9 mouse cellular contexts compared by ENCODE assay signal in genomic region chr6:125354352-125355151, GRCm38 (mm10). TPM values are rescaled to one million over a fixed set of nuclear protein-coding genes. Genes with fewer than 3 reads are reported as not detected.
A peak's percentile ranks its signal among the peaks of the same experiment; 100 is the strongest.
DNase-seq lines count a peak whose midpoint lies in the region; ATAC-seq and TF ChIP-seq lines count a peak whose summit lies in the region.
"Had no signal": no experiment of that assay in that cellular context is flagged by ENCODE, and none has a peak within 500 bp of the region (broad histone marks: within the 10 kb centered on the region; RNA-seq: fewer than 3 reads in every experiment).

No protein-coding gene starts in this region.

- peak overlapping the region; percentile 14; the same call in 1 of the 2 replicates for H3K4me3 ChIP-seq in kidney, embryonic 14.5 days (ENCODE audit: low read length)
- 0 out of 2 replicates have a peak overlapping the region, but pooled peaks have one; percentile 6 for H3K4me3 ChIP-seq in lung, postnatal 0 days (ENCODE audit: low read depth, low read length)
- H3K4me3 ChIP-seq: erythroblast, embryonic 14.5 days had no signal

- H3K36me3 ChIP-seq in kidney, embryonic 14.5 days (ENCODE audit: control insufficient read depth, insufficient read depth, low read length), result peaks cover 24% of the 10 kb centered on the region
- H3K36me3 ChIP-seq in lung, postnatal 0 days (ENCODE audit: insufficient read depth, low read length), result peaks cover 24% of the 10 kb centered on the region; the same call in 1 of the 2 replicates

- H3K9ac ChIP-seq in kidney, embryonic 14.5 days (ENCODE audit: low read depth, low read length), result peak overlapping the region; percentile 1; the same call in 1 of the 2 replicates
- H3K9ac ChIP-seq in lung, postnatal 0 days (replicated peaks; ENCODE audit: low read depth), result 0 out of 2 replicates have a peak overlapping the region, but pooled peaks have one; percentile 0

- peak; percentile 64 for DNase-seq in retina, postnatal 1 day
- DNase-seq in retina, embryonic 14.5 days (ENCODE audit: low spot score), result no peak
- DNase-seq in adrenal gland, postnatal 14 days, result peak; percentile 91
- DNase-seq in heart, adult 9 months (ENCODE audit: low spot score in 2 of 2), result peak; percentile 88 to 92
- DNase-seq in lung, postnatal 0 days (ENCODE audit: low spot score), result peak; percentile 93
- peak; percentile 46 for DNase-seq in thymus, postnatal 4 days
- no peak for DNase-seq in right cerebral cortex, postnatal 36 days (ENCODE audit: low spot score in 2 of 2)

- peak; percentile 34; the same call in 1 of the 2 replicates for ATAC-seq in kidney, embryonic 14.5 days (ENCODE audit: low FRiP score, low TSS enrichment)
- peak; percentile 73 for ATAC-seq in lung, postnatal 0 days

- peak overlapping the region; percentile 72 for H3K27ac ChIP-seq in kidney, embryonic 14.5 days (ENCODE audit: low read depth, low read length)
- H3K27ac ChIP-seq in lung, postnatal 0 days (ENCODE audit: low read length), result peak overlapping the region; percentile 69

- peak; percentile 91 for TF ChIP-seq EP300 in lung, postnatal 0 days (IDR thresholded peaks at IDR 0.05)

- H3K4me2 ChIP-seq in kidney, embryonic 14.5 days (replicated peaks; ENCODE audit: low read depth, low read length), result peak overlapping the region; percentile 34
- peak overlapping the region; percentile 46 for H3K4me2 ChIP-seq in lung, postnatal 0 days (replicated peaks; ENCODE audit: low read depth, low read length)

- no peak for TF ChIP-seq CTCF in lung, postnatal 0 days (IDR thresholded peaks at IDR 0.05)

- no peaks in the 10 kb centered on the region for H3K27me3 ChIP-seq in kidney, embryonic 14.5 days (ENCODE audit: control insufficient read depth, insufficient read depth, low read length)
- no peaks in the 10 kb centered on the region for H3K27me3 ChIP-seq in lung, postnatal 0 days (replicated peaks; ENCODE audit: insufficient read depth, low read length)

- H3K4me1 ChIP-seq in kidney, embryonic 14.5 days (ENCODE audit: control insufficient read depth, insufficient read depth, low read length), result peaks cover 58% of the 10 kb centered on the region
- H3K4me1 ChIP-seq in lung, postnatal 0 days (ENCODE audit: insufficient read depth, low read depth, low read length), result peaks cover 44% of the 10 kb centered on the region

- H3K9me3 ChIP-seq in kidney, embryonic 14.5 days (ENCODE audit: control insufficient read depth, low read length), result no peaks in the 10 kb centered on the region
- H3K9me3 ChIP-seq in lung, postnatal 0 days (ENCODE audit: low read length), result no peaks in the 10 kb centered on the region

- WGBS in kidney, embryonic 14.5 days, result 6% methylated on average over 14 of the region's 14 CpGs
- 10% methylated on average over 14 of the region's 14 CpGs for WGBS in lung, postnatal 0 days

RNA-seq across cellular contexts. Expression of gene Tnfrsf1a, which starts 5.4 kb away (rescaled TPM):
- 210 and 220 TPM in 2 replicates for total RNA-seq in adrenal gland, postnatal 14 days (2021)
- polyA plus RNA-seq in kidney, embryonic 14.5 days (2014; fragmentation: Nextera tagmentation; extraction: Ambion mirVana), result 67.1 and 69.3 TPM in 2 replicates
- polyA plus RNA-seq in lung, postnatal 0 days (2015; fragmentation: Nextera tagmentation; extraction: Ambion mirVana), result 107 and 108 TPM in 2 replicates

RNA-seq across cellular contexts. Expression of gene Plekhg6, which starts 26.0 kb away (rescaled TPM):
- total RNA-seq in adrenal gland, postnatal 14 days (2021), result 0.38 and 0.52 TPM in 2 replicates
- 3.8 and 6.1 TPM in 2 replicates for polyA plus RNA-seq in kidney, embryonic 14.5 days (2014; fragmentation: Nextera tagmentation; extraction: Ambion mirVana)
- polyA plus RNA-seq in lung, postnatal 0 days (2015; fragmentation: Nextera tagmentation; extraction: Ambion mirVana), result 0.50 and 0.82 TPM in 2 replicates
- polyA plus RNA-seq: erythroblast, embryonic 14.5 days had no signal

RNA-seq across cellular contexts. Expression of gene Scnn1a, which starts 34.1 kb away (rescaled TPM):
- total RNA-seq in adrenal gland, postnatal 14 days (2021), result 1.0 and 1.9 TPM in 2 replicates
- polyA plus RNA-seq in kidney, embryonic 14.5 days (2014; fragmentation: Nextera tagmentation; extraction: Ambion mirVana), result 2.5 and 3.3 TPM in 2 replicates
- polyA plus RNA-seq in lung, postnatal 0 days (2015; fragmentation: Nextera tagmentation; extraction: Ambion mirVana), result 106 and 123 TPM in 2 replicates

RNA-seq across cellular contexts. Expression of gene Ltbr, which starts 40.9 kb away (rescaled TPM):
- 68.7 and 70.0 TPM in 2 replicates for total RNA-seq in adrenal gland, postnatal 14 days (2021)
- 54.0 and 54.3 TPM in 2 replicates for polyA plus RNA-seq in kidney, embryonic 14.5 days (2014; fragmentation: Nextera tagmentation; extraction: Ambion mirVana)
- polyA plus RNA-seq in lung, postnatal 0 days (2015; fragmentation: Nextera tagmentation; extraction: Ambion mirVana), result 96.7 and 100 TPM in 2 replicates

Comparison
In these comparisons a context has a peak if more than half of its experiments do, and no peak if none do; other contexts are left out.
1. DNase-seq: peak in retina, postnatal 1 day (single experiment), adrenal gland, postnatal 14 days (single experiment), heart, adult 9 months (2 of 2), lung, postnatal 0 days (single experiment) and thymus, postnatal 4 days (single experiment); none in retina, embryonic 14.5 days (single experiment) and right cerebral cortex, postnatal 36 days (0 of 2).
2. RNA of gene Scnn1a, which starts 34.1 kb away (polyA plus RNA-seq): 106 to 123 TPM in lung, postnatal 0 days; 2.5 to 3.3 TPM in kidney, embryonic 14.5 days; every median in the first group is over 10 times any median in the second.